Mouse (Mus musculus) spleen, adult 2 months (tissue): Measurements from ENCODE around the gene Meiob.

Source experiments
- CTCF ChIP-seq: fragments of 200-500 bp; IDR thresholded peaks from 2 replicates; pipeline ENCODE4 v1.5.1; 2011; ENCODE audit warnings: mild to moderate bottlenecking, inconsistent platforms; ENCODE audit not compliant: insufficient read depth, insufficient read length, insufficient replicate concordance; ENCODE audit errors: extremely low read depth
- POLR2A ChIP-seq: fragments of 200-500 bp; IDR thresholded peaks from 2 replicates; pipeline ENCODE4 v1.6.1; 2011; ENCODE audit warnings: low read depth, low read length, inconsistent platforms

DNA sequence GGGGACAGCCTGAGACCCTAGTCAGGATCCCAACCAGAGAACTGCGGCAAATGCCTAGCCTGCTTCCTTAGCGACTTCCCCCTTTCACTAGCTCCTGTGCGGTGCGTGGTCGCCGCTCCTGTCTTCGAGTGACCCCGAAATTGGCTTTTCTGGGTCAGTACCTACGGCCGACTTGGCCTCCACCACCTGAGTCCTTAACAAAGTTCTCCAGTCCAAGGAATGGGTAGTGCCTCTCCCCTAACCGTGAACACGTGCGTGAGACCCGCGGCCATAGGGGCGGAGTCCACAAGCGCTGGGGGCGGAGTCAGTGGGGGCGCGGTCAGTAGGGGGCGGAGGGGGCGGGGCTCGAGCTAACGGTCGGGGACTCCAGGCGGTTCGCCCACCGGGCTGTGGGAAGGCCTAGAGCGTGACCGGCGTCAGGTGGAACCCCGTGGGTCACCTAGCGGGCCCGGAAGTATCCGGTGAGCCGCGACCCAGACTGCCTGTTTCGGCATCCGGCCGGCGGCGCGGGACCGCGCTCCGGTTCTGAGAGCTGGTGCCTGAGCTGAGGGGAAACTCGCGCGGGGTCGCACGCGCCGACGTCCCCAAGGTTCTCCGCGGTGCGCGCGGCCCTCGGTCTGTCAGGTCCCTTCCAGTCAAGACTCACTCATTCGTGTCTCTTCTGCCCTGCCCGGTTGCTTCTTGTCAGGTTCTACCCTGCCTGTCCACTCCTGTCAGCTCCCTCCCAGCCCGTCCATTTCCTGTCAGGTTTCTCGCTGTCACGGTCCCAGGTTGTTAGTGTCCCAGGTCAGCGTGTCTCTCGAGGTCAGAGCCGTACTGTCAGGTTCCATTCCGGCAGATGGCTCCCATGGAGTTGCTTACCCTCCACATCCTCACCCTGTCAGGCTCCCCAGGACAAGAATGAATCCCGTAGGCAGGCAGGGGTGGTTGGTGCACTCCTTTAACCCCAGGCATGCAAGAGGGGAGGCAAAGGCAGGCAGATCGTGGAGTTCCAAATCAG, at the start of gene Meiob:
- TF ChIP-seq CTCF, result no peak
- TF ChIP-seq POLR2A, result no peak
